Mouse (Mus musculus) ES-Bruce4 (cell line): ENCODE data around the gene Pdzd2. TPM values are rescaled to one million over a fixed set of nuclear protein-coding genes. Genes with fewer than 3 reads are reported as not detected.

Experiments
- H3K27ac ChIP-seq: 2 replicates; pipeline ENCODE4 v1.5.1; 2012; ENCODE audit warnings: low read length, inconsistent platforms; ENCODE audit not compliant: insufficient read depth
- H3K27me3 ChIP-seq: 2 replicates; pipeline ENCODE4 v1.6.1; 2012; ENCODE audit warnings: mild to moderate bottlenecking, low read length, inconsistent platforms; ENCODE audit not compliant: control insufficient read depth, poor library complexity, insufficient read depth, severe bottlenecking
- H3K36me3 ChIP-seq: 2 replicates; pipeline ENCODE4 v1.6.1; 2012; ENCODE audit warnings: inconsistent platforms, mild to moderate bottlenecking, low read length, moderate library complexity; ENCODE audit not compliant: control insufficient read depth, poor library complexity, insufficient read depth, severe bottlenecking
- H3K4me1 ChIP-seq: one replicate; pipeline ENCODE4 v1.8.1; 2011; ENCODE audit warnings: low read length; ENCODE audit not compliant: control insufficient read depth, insufficient read depth
- H3K4me3 ChIP-seq: 2 replicates; pipeline ENCODE4 v1.5.1; 2011; ENCODE audit warnings: low read depth, mild to moderate bottlenecking, low read length
- H3K9ac ChIP-seq: 2 replicates; pipeline ENCODE4 v1.6.1; 2012; ENCODE audit warnings: low read depth, mild to moderate bottlenecking, inconsistent platforms; ENCODE audit not compliant: poor library complexity, severe bottlenecking
- H3K9me3 ChIP-seq: replicated peaks from 2 replicates; pipeline ENCODE4 v1.6.1; 2012; ENCODE audit warnings: mild to moderate bottlenecking, low read length, inconsistent platforms; ENCODE audit not compliant: control insufficient read depth, poor library complexity, insufficient read depth, severe bottlenecking
- CTCF ChIP-seq: IDR thresholded peaks from one replicate; pipeline ENCODE4 v1.8.1; 2011; ENCODE audit warnings: low read depth, low read length
- EP300 ChIP-seq: IDR thresholded peaks from 2 replicates; pipeline ENCODE4 v1.6.1; 2011; ENCODE audit warnings: low read depth, low read length; ENCODE audit not compliant: insufficient read depth
- POLR2A ChIP-seq: IDR thresholded peaks from one replicate; pipeline ENCODE4 v1.8.1; 2011; ENCODE audit warnings: low read length; ENCODE audit not compliant: insufficient read depth
- polyA plus RNA-seq: library from polyadenylated mRNA; stranded (reverse); fragments of >200 nt; gene quantifications from 2 replicates; pipeline ENCODE4 v1.2.4, GENCODE M21; 2011; ENCODE audit warnings: low read depth; ENCODE audit not compliant: missing spikeins, insufficient read depth, insufficient read length

Pdzd2 gene
- polyA plus RNA-seq, 1 experiment: 7.3 TPM

DNA sequence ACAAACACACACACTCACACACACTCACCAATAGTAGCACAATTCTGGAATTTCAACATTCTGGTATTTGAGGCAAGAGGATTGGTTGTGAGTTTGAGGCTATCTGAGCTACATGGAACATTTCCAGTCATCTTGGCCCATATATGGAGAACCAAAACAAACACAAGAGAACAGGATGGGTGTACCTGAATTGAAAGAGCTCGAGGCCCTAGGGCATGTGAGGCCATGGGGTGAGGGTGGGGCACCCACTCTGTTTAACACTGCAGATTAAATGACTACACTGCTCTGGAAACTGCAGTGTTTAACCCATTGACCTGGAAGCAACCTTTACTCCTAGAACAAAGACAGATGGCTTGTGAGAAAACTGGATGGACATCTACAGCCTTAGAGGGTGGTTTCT is 426.5 kb downstream of the Pdzd2 start:
- TF ChIP-seq CTCF (no peak), EP300 (peak; percentile 87), POLR2A (no peak)
- Histone ChIP-seq H3K4me1 (peaks cover 5% of the 10 kb centered on the region), H3K36me3 (no peaks in the 10 kb centered on the region), H3K27ac (no peak overlapping the region), H3K9ac (no peak overlapping the region), H3K9me3 (no peaks in the 10 kb centered on the region), H3K4me3 (no peak overlapping the region), H3K27me3 (no peaks in the 10 kb centered on the region)

DNA sequence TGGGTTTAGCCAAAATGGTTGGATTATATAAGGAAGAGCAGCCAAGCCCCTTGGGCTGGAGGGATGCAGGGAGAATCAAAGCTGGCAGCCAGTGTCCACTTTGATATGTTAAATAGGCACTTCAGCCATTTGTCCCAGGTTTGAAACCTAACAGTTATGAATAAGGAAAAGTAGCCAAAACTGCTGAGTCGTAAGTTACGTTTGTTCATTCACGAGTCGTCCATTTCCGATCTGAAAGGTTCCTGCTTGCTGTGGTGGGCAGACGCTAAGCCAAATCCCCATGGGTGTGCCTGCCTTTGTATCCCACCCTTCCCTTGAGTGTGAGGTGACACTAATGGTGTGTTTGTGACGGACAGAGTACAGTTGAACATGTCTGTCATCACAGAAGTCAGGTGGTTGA is 428.3 kb downstream of the Pdzd2 start:
- no peaks in the 10 kb centered on the region for H3K9me3 ChIP-seq
- H3K4me3 ChIP-seq: no peak overlapping the region
- no peak overlapping the region for H3K27ac ChIP-seq
- H3K36me3 ChIP-seq: no peaks in the 10 kb centered on the region
- peaks cover 5% of the 10 kb centered on the region for H3K4me1 ChIP-seq
- TF ChIP-seq POLR2A (no peak), CTCF (no peak), EP300 (no peak)
- H3K27me3 ChIP-seq: no peaks in the 10 kb centered on the region
- H3K9ac ChIP-seq: no peak overlapping the region

DNA sequence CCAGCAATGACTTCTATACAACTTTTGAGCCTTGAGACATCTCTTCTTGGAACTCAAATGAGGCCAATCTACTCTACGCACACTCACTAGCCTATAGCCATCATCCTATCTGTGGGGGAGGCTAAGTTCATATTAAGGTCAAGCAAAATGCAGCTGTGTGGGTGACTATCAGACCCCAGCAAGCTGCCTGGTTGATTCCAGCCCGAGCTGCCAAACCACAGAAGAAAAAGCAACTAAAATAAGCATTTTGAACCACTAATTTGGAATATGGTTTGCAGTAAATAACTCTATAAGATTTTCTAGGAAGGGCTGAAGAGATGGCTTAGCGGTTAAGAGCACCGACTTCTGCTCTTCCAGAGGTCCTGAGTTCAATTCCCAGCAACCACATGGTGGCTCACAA is 429.0 kb downstream of the Pdzd2 start:
- no peaks in the 10 kb centered on the region for H3K9me3 ChIP-seq
- H3K4me3 ChIP-seq: no peak overlapping the region
- no peak for TF ChIP-seq EP300
- no peak for TF ChIP-seq CTCF
- TF ChIP-seq POLR2A: no peak
- peaks cover 7% of the 10 kb centered on the region for H3K4me1 ChIP-seq
- no peak overlapping the region for H3K27ac ChIP-seq
- no peaks in the 10 kb centered on the region for H3K27me3 ChIP-seq
- no peaks in the 10 kb centered on the region for H3K36me3 ChIP-seq
- no peak overlapping the region for H3K9ac ChIP-seq

Other genes starting within 250 kb of the Pdzd2 start
- gene 6030458C11Rik, start 84.7 kb upstream of the Pdzd2 start, polyA plus RNA-seq: 49.5 and 54.8 TPM in 2 replicates
- 120 and 123 TPM in 2 replicates for gene Drosha, start 84.9 kb upstream of the Pdzd2 start, polyA plus RNA-seq